Mouse (Mus musculus) bone marrow, adult 2 months (tissue): ENCODE results near the gene Fmnl1.

Experiments used
- CTCF ChIP-seq: fragments of 200-500 bp; IDR thresholded peaks from 2 replicates; pipeline ENCODE4 v1.5.1; 2011; ENCODE audit warnings: low read length, control low read depth; ENCODE audit not compliant: control insufficient read depth, insufficient read depth
- POLR2A ChIP-seq: fragments of 200-500 bp; IDR thresholded peaks from 2 replicates; pipeline ENCODE4 v1.6.1; 2011; ENCODE audit warnings: low read depth, mild to moderate bottlenecking, control low read depth, low read length, borderline replicate concordance; ENCODE audit not compliant: control insufficient read depth

- TF ChIP-seq CTCF: no peak
- no peak for TF ChIP-seq POLR2A
These were observed 26.3 kb upstream of the Fmnl1 start for GRCm38 (mm10) chr11:103144309-103145285.
